Mouse (Mus musculus) stomach, embryonic 16.5 days (tissue): ENCODE results near the gene Ankrd54. TPM values are rescaled to one million over a fixed set of nuclear protein-coding genes. Genes with fewer than 3 reads are reported as not detected.
"Not testable (repeated sequence)": the region's sequence is repeated elsewhere in the genome, so short reads cannot be mapped to it uniquely, and the experiment has no call there.

Experiments used
- ATAC-seq: fragments of 200-750 bp; cut with Nextera tagmentation; 2 replicates; pipeline ENCODE4 v1.8.0; 2017; ENCODE audit warnings: moderate number of reproducible peaks, moderate TSS enrichment; ENCODE audit not compliant: insufficient read depth, low FRiP score
- H3K27ac ChIP-seq: fragments of 300-500 bp; sonication (generic); 2 replicates; pipeline ENCODE4 v1.5.1; 2014; ENCODE audit warnings: low read length
- H3K27me3 ChIP-seq: fragments of 300-500 bp; sonication (generic); 2 replicates; pipeline ENCODE4 v1.6.1; 2014; ENCODE audit warnings: low read length, control low read depth, mixed read lengths; ENCODE audit not compliant: control insufficient read depth, insufficient read depth
- H3K36me3 ChIP-seq: fragments of 300-500 bp; sonication (generic); 2 replicates; pipeline ENCODE4 v1.6.1; 2014; ENCODE audit warnings: low read length; ENCODE audit not compliant: control insufficient read depth, insufficient read depth
- H3K4me1 ChIP-seq: fragments of 300-500 bp; sonication (generic); 2 replicates; pipeline ENCODE4 v1.6.1; 2014; ENCODE audit warnings: low read length, control low read depth, mixed read lengths; ENCODE audit not compliant: control insufficient read depth, insufficient read depth
- H3K4me2 ChIP-seq: fragments of 300-500 bp; sonication (generic); 2 replicates; pipeline ENCODE4 v1.6.1; 2014; ENCODE audit warnings: low read depth, low read length, mixed read lengths
- H3K4me3 ChIP-seq: fragments of 300-500 bp; sonication (generic); replicated peaks from 2 replicates; pipeline ENCODE4 v1.5.1; 2014; ENCODE audit warnings: mild to moderate bottlenecking, low read length
- H3K9ac ChIP-seq: fragments of 300-500 bp; sonication (generic); 2 replicates; pipeline ENCODE4 v1.6.1; 2014; ENCODE audit warnings: low read length
- H3K9me3 ChIP-seq: fragments of 300-500 bp; sonication (generic); replicated peaks from 2 replicates; pipeline ENCODE4 v1.6.1; 2016; ENCODE audit warnings: low read length, control low read depth; ENCODE audit not compliant: control insufficient read depth
- WGBS: fragments of 180-500 bp; shearing (Covaris S2); extraction: QIAGEN DNeasy Blood & Tissue Kit; methylation state at CpG from one replicate; pipeline ENCODE4 v1.1.7; 2014; 5-methylcytosine and 5-hydroxymethylcytosine counted together
- polyA plus RNA-seq: library from polyadenylated mRNA; unstranded; fragments of >200 nt; fragmentation: Nextera tagmentation; extraction: Ambion mirVana; gene quantifications from 2 replicates; pipeline ENCODE4 v1.2.1, GENCODE M21; 2015

Ankrd54 gene
- polyA plus RNA-seq, 1 experiment from 2014 or later: 35.8 TPM

- Histone ChIP-seq H3K27me3 (no peaks in the 10 kb centered on the region), H3K4me2 (no peak overlapping the region), H3K27ac (no peak overlapping the region), H3K4me1 (no peaks in the 10 kb centered on the region), H3K9ac (no peak overlapping the region; the same call in 1 of the 2 replicates), H3K4me3 (no peak overlapping the region), H3K36me3 (no peaks in the 10 kb centered on the region), H3K9me3 (no peaks in the 10 kb centered on the region)
- ATAC-seq: no peak
- WGBS: 27% methylated on average over 4 of the region's 4 CpGs
Measured at GRCm38 (mm10) chr15:79018191-79018590, 44.5 kb downstream of the Ankrd54 start.

GRCm38 (mm10) chr15:79013382-79013781, 49.3 kb downstream of the Ankrd54 start:
- Histone ChIP-seq H3K27ac (no peak overlapping the region), H3K4me3 (no peak overlapping the region), H3K4me2 (no peak overlapping the region), H3K9ac (no peak overlapping the region), H3K9me3 (no peaks in the 10 kb centered on the region), H3K36me3 (no peaks in the 10 kb centered on the region), H3K27me3 (no peaks in the 10 kb centered on the region), H3K4me1 (no peaks in the 10 kb centered on the region)
- WGBS: 60% methylated on average over 7 of the region's 7 CpGs
- no peak for ATAC-seq

- H3K27ac ChIP-seq: no peak overlapping the region
- 53% methylated on average over 10 of the region's 10 CpGs for WGBS
- peaks cover 7% of the 10 kb centered on the region; the same call in 1 of the 2 replicates for H3K36me3 ChIP-seq
- no peaks in the 10 kb centered on the region for H3K9me3 ChIP-seq
- no peak overlapping the region for H3K4me3 ChIP-seq
- H3K27me3 ChIP-seq: no peaks in the 10 kb centered on the region
- no peaks in the 10 kb centered on the region for H3K4me1 ChIP-seq
- H3K9ac ChIP-seq: no peak overlapping the region
- no peak for ATAC-seq
- H3K4me2 ChIP-seq: no peak overlapping the region
Measured at GRCm38 (mm10) chr15:79011550-79011949, 51.1 kb downstream of the Ankrd54 start.

GRCm38 (mm10) chr15:79009734-79010133, 53.0 kb downstream of the Ankrd54 start:
- Histone ChIP-seq H3K4me3 (no peak overlapping the region), H3K9ac (no peak overlapping the region), H3K4me1 (no peaks in the 10 kb centered on the region), H3K9me3 (no peaks in the 10 kb centered on the region), H3K36me3 (peaks cover 10% of the 10 kb centered on the region; the same call in 1 of the 2 replicates), H3K27ac (no peak overlapping the region), H3K4me2 (no peak overlapping the region), H3K27me3 (no peaks in the 10 kb centered on the region)
- ATAC-seq: no peak
- 68% methylated on average over 5 of the region's 5 CpGs for WGBS

- not testable (repeated sequence) for H3K27me3 ChIP-seq, H3K27ac ChIP-seq, H3K4me3 ChIP-seq, H3K4me2 ChIP-seq, H3K9ac ChIP-seq, H3K4me1 ChIP-seq, ATAC-seq, H3K9me3 ChIP-seq
- WGBS: 88% methylated on average over 6 of the region's 6 CpGs
- H3K36me3 ChIP-seq: peaks cover 10% of the 10 kb centered on the region; the same call in 1 of the 2 replicates
Measured at GRCm38 (mm10) chr15:79007836-79008235, 54.9 kb downstream of the Ankrd54 start.

GRCm38 (mm10) chr15:79007059-79007458, 55.6 kb downstream of the Ankrd54 start:
- WGBS: 86% methylated on average over 5 of the region's 5 CpGs
- Histone ChIP-seq H3K4me3 (no peak overlapping the region), H3K36me3 (peaks cover 13% of the 10 kb centered on the region; the same call in 1 of the 2 replicates), H3K4me1 (no peaks in the 10 kb centered on the region), H3K27me3 (no peaks in the 10 kb centered on the region), H3K27ac (no peak overlapping the region), H3K9me3 (no peaks in the 10 kb centered on the region), H3K9ac (no peak overlapping the region), H3K4me2 (no peak overlapping the region)
- no peak for ATAC-seq

GRCm38 (mm10) chr15:79006638-79007037, 56.1 kb downstream of the Ankrd54 start:
- H3K4me2 ChIP-seq: no peak overlapping the region
- ATAC-seq: no peak
- no peaks in the 10 kb centered on the region for H3K27me3 ChIP-seq
- H3K36me3 ChIP-seq: peaks cover 16% of the 10 kb centered on the region; the same call in 1 of the 2 replicates
- no peaks in the 10 kb centered on the region for H3K9me3 ChIP-seq
- H3K27ac ChIP-seq: no peak overlapping the region
- WGBS: 75% methylated on average over 3 of the region's 3 CpGs
- no peak overlapping the region for H3K4me3 ChIP-seq
- no peak overlapping the region for H3K9ac ChIP-seq
- H3K4me1 ChIP-seq: no peaks in the 10 kb centered on the region

GRCm38 (mm10) chr15:79005581-79005980, 57.1 kb downstream of the Ankrd54 start:
- peak overlapping the region; percentile 55 for H3K27ac ChIP-seq
- no peak overlapping the region for H3K4me2 ChIP-seq
- H3K4me3 ChIP-seq: no peak overlapping the region
- peaks cover 17% of the 10 kb centered on the region for H3K36me3 ChIP-seq
- H3K4me1 ChIP-seq: no peaks in the 10 kb centered on the region
- no peaks in the 10 kb centered on the region for H3K9me3 ChIP-seq
- no peaks in the 10 kb centered on the region for H3K27me3 ChIP-seq
- H3K9ac ChIP-seq: no peak overlapping the region
- ATAC-seq: no peak; the same call in 1 of the 2 replicates
- WGBS: 76% methylated on average over 9 of the region's 9 CpGs
